Mouse (Mus musculus): Measurements from ENCODE around the gene Patj.

Gene Patj

GRCm38 (mm10) chr4:98739753-98740152 lies 344.2 kb downstream of the Patj start:
- DNase-seq: no peak

- DNase-seq: no peak
Observed at GRCm38 (mm10) chr4:98743209-98743905, 347.8 kb downstream of the Patj start.

- DNase-seq: no peak
Observed at GRCm38 (mm10) chr4:98743906-98744210, 348.3 kb downstream of the Patj start.

- DNase-seq: no peak
Observed at GRCm38 (mm10) chr4:98754456-98754855, 358.9 kb downstream of the Patj start.

- DNase-seq: no peak
Observed at GRCm38 (mm10) chr4:98756141-98756540, 360.6 kb downstream of the Patj start.

GRCm38 (mm10) chr4:98758012-98758821 lies 362.6 kb downstream of the Patj start:
- DNase-seq: no peak

GRCm38 (mm10) chr4:98758872-98759518 lies 363.4 kb downstream of the Patj start:
- DNase-seq: no peak

GRCm38 (mm10) chr4:98767134-98768133 lies 371.8 kb downstream of the Patj start:
- no peak for DNase-seq
